Mouse (Mus musculus) bone marrow, adult 2 months (tissue): ENCODE data around the gene Gbp7.

Experiments
- CTCF ChIP-seq: fragments of 200-500 bp; IDR thresholded peaks from 2 replicates; pipeline ENCODE4 v1.5.1; 2011; ENCODE audit warnings: low read length, control low read depth; ENCODE audit not compliant: control insufficient read depth, insufficient read depth
- POLR2A ChIP-seq: fragments of 200-500 bp; IDR thresholded peaks from 2 replicates; pipeline ENCODE4 v1.6.1; 2011; ENCODE audit warnings: low read depth, mild to moderate bottlenecking, control low read depth, low read length, borderline replicate concordance; ENCODE audit not compliant: control insufficient read depth

DNA sequence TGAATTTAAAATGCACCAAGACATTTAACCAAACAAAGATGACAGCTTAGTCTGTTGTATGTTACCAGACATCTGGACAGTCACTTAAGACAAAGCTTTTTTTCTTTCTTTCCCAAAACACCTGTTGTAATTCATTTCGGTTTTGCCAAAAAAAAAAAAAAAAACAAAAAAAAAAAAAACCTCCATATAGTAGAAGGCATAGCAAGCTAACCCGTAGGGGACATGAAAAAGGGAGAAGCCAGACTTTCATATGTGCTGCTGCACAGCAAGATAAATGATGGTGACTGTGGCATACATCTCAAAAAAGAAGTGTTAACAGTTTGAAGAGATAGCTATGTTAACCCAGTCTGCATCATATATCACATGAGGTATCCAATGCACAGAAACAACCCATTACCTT, 545 bp upstream of the Gbp7 start:
- TF ChIP-seq CTCF (no peak), POLR2A (no peak)
